Mouse (Mus musculus) T-cell, adult 2 months (primary cell): ENCODE data around the gene Aldh1b1.

ENCODE experiments used
- DNase-seq: peaks from one replicate; pipeline ENCODE4 v3.0.0; 2022; ENCODE audit warnings: low spot score

Gene Aldh1b1

GRCm38 (mm10) chr4:45826275-45827040 is 27.6 kb downstream of the Aldh1b1 start, which contains the start of gene Igfbpl1:
Gene Igfbpl1, minus strand, starts transcription at chr4:45826923.
- DNase-seq = no peak

DNA sequence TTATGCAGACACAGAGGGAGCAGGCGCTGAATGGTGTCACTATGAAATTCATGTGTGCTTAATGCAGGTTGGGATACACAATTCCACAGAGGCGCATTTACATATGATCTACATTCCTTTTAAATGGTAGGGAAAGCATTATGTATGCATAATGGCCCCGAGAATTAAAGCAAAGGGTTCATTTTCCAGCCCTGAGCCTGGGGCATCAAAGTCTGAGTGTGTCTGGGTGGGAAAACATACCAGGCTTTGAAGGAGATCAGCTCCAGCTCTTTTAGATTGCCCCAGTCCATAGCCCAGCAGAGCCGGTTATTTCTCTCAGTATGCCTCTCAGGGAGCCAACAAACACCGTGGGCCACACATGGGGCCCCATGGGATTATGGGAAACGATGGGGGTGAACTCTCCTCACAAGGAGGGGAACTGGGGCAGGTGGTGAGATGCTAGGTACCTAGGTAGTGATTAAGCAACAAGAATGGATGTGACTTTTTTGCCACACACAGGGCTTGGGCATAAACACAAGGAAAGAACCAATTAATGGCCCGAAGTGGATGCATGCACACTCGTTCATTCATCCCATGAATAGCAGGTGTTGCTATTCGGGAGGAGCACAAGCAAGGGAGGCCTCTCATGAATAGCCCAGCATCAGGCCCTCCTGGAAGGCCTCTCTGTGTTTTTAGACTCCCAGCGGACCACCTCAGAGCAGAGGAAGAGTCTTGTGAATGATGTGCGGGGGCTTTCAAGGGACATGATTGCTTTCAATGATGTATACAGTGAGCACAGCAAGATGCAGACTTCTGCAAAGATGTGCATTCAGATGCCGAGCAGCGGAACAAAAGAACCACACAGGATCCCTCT is 31.3 kb downstream of the Aldh1b1 start:
- no peak for DNase-seq

DNA sequence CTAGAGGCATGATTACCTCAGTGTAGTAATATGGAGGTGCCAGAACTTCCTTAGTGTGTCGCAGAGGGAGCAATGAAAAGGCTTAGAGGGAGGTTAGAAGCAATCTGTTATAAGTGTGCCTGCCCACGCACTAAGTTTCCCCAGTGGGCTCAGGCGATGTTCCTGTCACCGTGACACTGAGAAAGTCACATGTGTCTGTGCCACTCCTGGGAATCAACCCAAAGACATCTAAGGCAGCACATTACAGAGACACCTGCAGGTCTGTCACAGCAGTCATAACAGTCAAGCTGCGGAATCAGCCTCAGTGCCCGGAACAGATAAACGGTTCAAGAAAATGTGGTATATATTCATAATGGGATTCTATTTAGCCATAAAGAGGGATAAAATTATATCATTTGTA is 33.2 kb downstream of the Aldh1b1 start:
- no peak for DNase-seq

DNA sequence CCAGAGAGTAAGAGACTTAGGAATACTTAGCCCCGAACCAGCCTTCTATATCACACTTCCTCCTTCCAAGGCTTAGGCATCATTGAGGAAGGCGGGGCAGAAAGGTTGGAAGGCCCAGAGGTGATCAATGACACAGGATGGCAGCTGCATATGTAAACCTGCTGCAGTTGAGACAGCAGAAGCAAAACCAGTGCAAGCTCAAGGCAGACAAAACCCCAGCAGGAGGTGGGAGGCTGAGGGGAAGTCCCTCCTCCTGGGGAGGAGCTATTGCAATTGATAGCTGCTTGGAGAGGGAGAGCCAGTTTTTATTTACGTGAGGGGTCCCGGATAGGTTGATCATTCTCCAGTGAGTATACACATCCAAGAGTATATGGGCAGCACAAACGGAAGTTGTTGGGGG is 34.6 kb downstream of the Aldh1b1 start:
- no peak for DNase-seq

GRCm38 (mm10) chr4:45844355-45844754 is 45.5 kb downstream of the Aldh1b1 start:
- DNase-seq = peak; percentile 14

- no peak for DNase-seq
Observed at GRCm38 (mm10) chr4:45846263-45846662, 47.4 kb downstream of the Aldh1b1 start.

DNA sequence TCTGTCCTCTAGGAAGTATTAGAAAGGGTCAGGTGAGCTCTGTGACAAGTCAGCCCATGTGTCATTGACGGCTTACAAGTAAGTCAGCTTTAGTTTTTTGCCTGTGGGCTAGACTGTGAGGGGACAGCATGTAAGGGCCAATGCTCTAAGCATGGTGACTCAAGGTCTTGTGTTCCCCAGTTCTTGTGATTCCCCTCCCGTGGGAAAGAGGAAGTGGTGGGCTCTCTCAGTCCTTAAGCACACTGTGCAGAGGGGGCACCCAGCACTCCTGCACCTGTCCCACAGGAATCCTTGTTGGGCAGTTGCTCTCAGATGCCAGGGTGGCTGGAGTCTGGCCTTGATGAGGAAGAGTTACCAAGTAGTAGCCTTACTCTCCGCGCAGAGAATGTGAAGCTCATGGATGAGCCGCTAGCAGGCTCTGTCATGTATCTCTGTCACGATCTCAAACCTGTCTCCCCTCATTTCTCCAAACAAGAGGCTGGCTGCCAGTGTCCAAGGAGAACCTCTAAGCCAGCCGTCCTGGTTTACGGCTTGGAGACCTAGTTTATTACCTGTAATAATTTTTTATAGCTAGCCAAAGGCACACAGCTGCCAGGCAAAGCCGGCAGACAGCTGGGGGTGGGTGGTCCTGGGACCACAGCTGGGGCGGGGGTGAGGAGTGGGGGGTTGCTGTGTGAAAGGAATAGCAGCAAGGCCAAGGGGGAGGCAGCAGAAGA is 49.4 kb downstream of the Aldh1b1 start, which contains the start of gene Stra6l:
TSS of gene Stra6l (plus strand) at position 556 of the 716 bp plus-strand sequence.
- no peak for DNase-seq

- DNase-seq = no peak
Observed at GRCm38 (mm10) chr4:45848825-45849156, 50.0 kb downstream of the Aldh1b1 start.

DNA sequence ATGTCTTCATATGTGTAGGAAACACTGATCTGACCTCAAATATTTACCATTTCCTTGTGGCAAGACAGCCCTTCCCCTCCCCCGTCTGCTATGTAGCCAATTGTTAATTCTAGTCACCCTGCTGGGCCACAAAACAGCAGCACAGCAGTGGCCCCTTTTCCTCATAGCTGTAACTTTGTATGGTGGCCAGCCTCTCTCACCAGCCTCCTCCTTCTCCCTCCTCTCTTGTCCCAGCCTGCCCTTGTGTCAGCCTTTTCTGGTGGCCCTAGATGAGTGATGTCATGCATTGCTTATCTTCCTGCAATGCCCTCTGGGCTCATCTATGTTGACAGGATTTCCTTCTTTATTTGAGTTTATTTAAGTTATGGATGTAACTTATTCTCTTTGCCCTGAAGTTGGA is 50.6 kb downstream of the Aldh1b1 start:
- DNase-seq = no peak

- no peak for DNase-seq
Observed at GRCm38 (mm10) chr4:45851640-45852051, 52.8 kb downstream of the Aldh1b1 start.

GRCm38 (mm10) chr4:45853496-45854246 is 54.8 kb downstream of the Aldh1b1 start:
- DNase-seq = no peak
